Mouse (Mus musculus): ENCODE results near the gene Tmem72.

- no peak for TF ChIP-seq CTCF (IDR thresholded peaks at IDR 0.05)
- no peak for TF ChIP-seq EP300 (IDR thresholded peaks at IDR 0.05)
These were observed 66.9 kb downstream of the Tmem72 start for GRCm38 (mm10) chr6:116649811-116650210.
